Mouse (Mus musculus) C2C12 (cell line): ENCODE results near the gene Wnt4.

ENCODE experiments used
- CEBPB ChIP-seq: IDR thresholded peaks from one replicate; pipeline ENCODE4 v1.6.1; 2011; ENCODE audit warnings: low read depth, mild to moderate bottlenecking, control low read depth, moderate library complexity
- CTCF ChIP-seq: IDR thresholded peaks from one replicate; pipeline ENCODE4 v1.5.1; 2011; ENCODE audit not compliant: control insufficient read depth, insufficient read depth, insufficient read length
- FOSL1 ChIP-seq: IDR thresholded peaks from one replicate; pipeline ENCODE4 v1.8.0; 2011; ENCODE audit warnings: mild to moderate bottlenecking, low read length; ENCODE audit not compliant: poor library complexity, insufficient read depth, severe bottlenecking
- MAX ChIP-seq: IDR thresholded peaks from one replicate; pipeline ENCODE4 v1.6.1; 2011; ENCODE audit warnings: mild to moderate bottlenecking, control low read depth
- MYOD1 ChIP-seq: IDR thresholded peaks from one replicate; pipeline ENCODE4 v1.6.1; 2011; ENCODE audit warnings: low read depth; ENCODE audit not compliant: control insufficient read depth, insufficient read length
- MYOG ChIP-seq: IDR thresholded peaks from one replicate; pipeline ENCODE4 v1.6.1; 2011; ENCODE audit not compliant: control insufficient read depth, insufficient read length; ENCODE audit errors: extremely low read depth
- USF1 ChIP-seq: IDR thresholded peaks from one replicate; pipeline ENCODE4 v1.6.1; 2011; ENCODE audit warnings: low read depth, mild to moderate bottlenecking, control low read depth, moderate library complexity

- no peak for TF ChIP-seq CTCF
- TF ChIP-seq MYOD1, result no peak
- no peak for TF ChIP-seq CEBPB
- no peak for TF ChIP-seq MAX
- no peak for TF ChIP-seq MYOG
- no peak for TF ChIP-seq USF1
- no peak for TF ChIP-seq FOSL1
These were observed 13.0 kb downstream of the Wnt4 start for GRCm38 (mm10) chr4:137290250-137290649.
